Mouse (Mus musculus) stomach, postnatal 0 days (tissue): ENCODE measurements at regions not wholly inside any gene's neighbourhood (a gene's known extent, or its start where the extent isn't known, plus 50 kb on each side); places are given as distances from the start of the nearest gene placed in this dataset.

Experiments
- ATAC-seq: fragments of 200-750 bp; cut with Nextera tagmentation; 2 replicates; pipeline ENCODE4 v1.8.0; 2017; ENCODE audit not compliant: low FRiP score, low TSS enrichment
- DNase-seq: peaks from one replicate; pipeline ENCODE4 v3.0.0-alpha.2; 2016; ENCODE audit warnings: low spot score
- H3K27ac ChIP-seq: fragments of 300-500 bp; sonication (generic); replicated peaks from 2 replicates; pipeline ENCODE4 v1.5.1; 2014; ENCODE audit warnings: mild to moderate bottlenecking, control low read depth
- H3K27me3 ChIP-seq: fragments of 300-500 bp; sonication (generic); 2 replicates; pipeline ENCODE4 v1.6.1; 2014; ENCODE audit warnings: low read length; ENCODE audit not compliant: control insufficient read depth, insufficient read depth
- H3K36me3 ChIP-seq: fragments of 300-500 bp; sonication (generic); 2 replicates; pipeline ENCODE4 v1.6.1; 2014; ENCODE audit warnings: low read length, mixed read lengths; ENCODE audit not compliant: control insufficient read depth, insufficient read depth
- H3K4me1 ChIP-seq: fragments of 300-500 bp; sonication (generic); replicated peaks from 2 replicates; pipeline ENCODE4 v1.6.1; 2014; ENCODE audit warnings: antibody characterized with exemption; ENCODE audit not compliant: control insufficient read depth, insufficient read depth
- H3K4me2 ChIP-seq: fragments of 300-500 bp; sonication (generic); replicated peaks from 2 replicates; pipeline ENCODE4 v1.6.1; 2014; ENCODE audit warnings: low read depth, mild to moderate bottlenecking, control low read depth, moderate library complexity
- H3K4me3 ChIP-seq: fragments of 300-500 bp; sonication (generic); 2 replicates; pipeline ENCODE4 v1.5.1; 2014; ENCODE audit warnings: low read depth, low read length, control low read depth
- H3K9ac ChIP-seq: fragments of 300-500 bp; sonication (generic); 2 replicates; pipeline ENCODE4 v1.6.1; 2014; ENCODE audit warnings: mild to moderate bottlenecking, low read length, control low read depth, mixed read lengths
- H3K9me3 ChIP-seq: fragments of 300-500 bp; sonication (generic); 2 replicates; pipeline ENCODE4 v1.6.1; 2016; ENCODE audit warnings: low read length; ENCODE audit not compliant: control insufficient read depth
- CTCF ChIP-seq: IDR thresholded peaks from 2 replicates; pipeline ENCODE4 v1.5.1; 2016; ENCODE audit warnings: antibody characterized with exemption, low read depth, mild to moderate bottlenecking, moderate library complexity
- EP300 ChIP-seq: optimal IDR thresholded peaks from 2 replicates; pipeline ENCODE3; 2016; ENCODE audit warnings: antibody characterized with exemption
- WGBS: fragments of 180-500 bp; shearing (Covaris S2); extraction: QIAGEN DNeasy Blood & Tissue Kit; methylation state at CpG from one replicate; pipeline ENCODE4 v1.1.7; 2014; 5-methylcytosine and 5-hydroxymethylcytosine counted together

DNA sequence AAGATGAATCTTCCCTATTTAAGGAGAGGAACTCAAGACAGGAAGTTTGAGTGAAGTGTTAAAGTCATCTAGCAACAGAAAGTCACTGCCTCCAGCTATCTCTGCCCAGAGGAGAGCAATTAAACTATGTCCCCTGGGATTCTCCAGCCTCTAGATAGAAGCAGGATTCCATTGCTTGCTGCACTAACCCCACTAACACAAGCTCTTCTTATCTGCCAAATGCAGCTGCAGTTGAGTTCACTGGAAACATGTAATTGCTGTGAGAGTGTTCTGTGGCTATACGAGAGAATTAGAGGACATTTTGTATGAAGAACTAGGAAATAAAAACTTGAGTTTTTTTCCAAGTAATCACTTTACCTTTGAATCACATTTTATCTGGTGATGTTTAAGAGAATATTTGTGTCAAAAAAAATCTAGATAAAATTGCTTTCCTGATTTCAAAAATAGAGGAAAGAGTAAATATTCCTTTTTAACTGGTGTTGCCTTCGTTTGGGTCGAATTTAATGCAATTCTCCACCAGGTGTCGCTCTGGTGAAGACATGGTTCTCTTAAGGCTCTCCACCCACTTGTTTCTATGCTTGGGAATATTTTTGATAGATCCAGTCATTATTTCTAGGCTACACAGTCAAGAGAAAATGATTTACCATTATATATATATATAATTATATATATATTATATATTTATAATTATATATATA, 121.1 kb upstream of the Bmp2 start:
- TF ChIP-seq CTCF, result peak; percentile 75
- TF ChIP-seq EP300, result no peak
- no peaks in the 10 kb centered on the region for H3K4me1 ChIP-seq
- H3K9ac ChIP-seq, result no peak overlapping the region
- no peak overlapping the region for H3K4me3 ChIP-seq
- DNase-seq (peak; percentile 59), ATAC-seq (no peak)
- H3K4me2 ChIP-seq, result no peak overlapping the region
- H3K27me3 ChIP-seq, result no peaks in the 10 kb centered on the region
- H3K27ac ChIP-seq, result no peak overlapping the region
- H3K36me3 ChIP-seq, result no peaks in the 10 kb centered on the region
- H3K9me3 ChIP-seq, result no peaks in the 10 kb centered on the region
- WGBS, result 45% methylated on average over 4 of the region's 4 CpGs

DNA sequence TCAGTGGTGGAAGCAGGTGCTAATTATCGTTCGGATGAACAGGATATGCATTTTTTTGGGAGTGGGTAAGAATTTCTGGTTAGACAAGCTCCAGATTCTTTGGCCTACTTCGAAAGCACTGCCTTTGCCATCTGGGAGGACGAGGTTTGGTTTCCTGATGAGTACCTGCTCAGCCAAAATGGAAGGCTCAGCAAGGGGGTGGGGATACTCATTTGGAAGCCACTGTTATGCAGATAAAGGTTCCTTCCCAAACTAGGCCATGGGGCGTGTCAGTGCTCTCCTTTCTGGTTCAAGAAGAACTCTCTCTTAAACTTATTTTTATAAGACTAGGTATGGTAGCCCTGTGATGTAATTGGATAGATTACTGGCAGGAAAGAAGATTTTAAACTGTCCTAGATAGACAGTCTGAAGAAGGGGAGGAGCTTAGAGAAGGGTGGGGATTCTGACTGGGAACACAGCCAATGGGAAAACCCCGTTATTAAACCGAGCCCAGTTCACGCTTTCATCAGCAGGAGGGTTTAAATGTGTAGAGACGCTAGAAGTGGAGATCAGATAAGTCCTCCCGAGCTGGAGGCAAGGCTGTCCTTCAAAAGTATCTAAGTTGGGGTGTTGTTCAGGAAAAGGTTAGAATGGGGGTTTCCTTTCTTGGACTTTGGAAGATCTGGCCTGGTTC, 119.7 kb upstream of the Bmp2 start:
- DNase-seq (no peak), ATAC-seq (peak; percentile 29; the same call in 1 of the 2 replicates)
- no peak overlapping the region for H3K4me2 ChIP-seq
- no peak overlapping the region for H3K9ac ChIP-seq
- H3K27me3 ChIP-seq, result no peaks in the 10 kb centered on the region
- H3K9me3 ChIP-seq, result no peaks in the 10 kb centered on the region
- no peak overlapping the region for H3K27ac ChIP-seq
- no peak overlapping the region for H3K4me3 ChIP-seq
- WGBS, result 64% methylated on average over 10 of the region's 10 CpGs
- no peaks in the 10 kb centered on the region for H3K4me1 ChIP-seq
- no peak for TF ChIP-seq CTCF
- TF ChIP-seq EP300, result no peak
- H3K36me3 ChIP-seq, result no peaks in the 10 kb centered on the region

DNA sequence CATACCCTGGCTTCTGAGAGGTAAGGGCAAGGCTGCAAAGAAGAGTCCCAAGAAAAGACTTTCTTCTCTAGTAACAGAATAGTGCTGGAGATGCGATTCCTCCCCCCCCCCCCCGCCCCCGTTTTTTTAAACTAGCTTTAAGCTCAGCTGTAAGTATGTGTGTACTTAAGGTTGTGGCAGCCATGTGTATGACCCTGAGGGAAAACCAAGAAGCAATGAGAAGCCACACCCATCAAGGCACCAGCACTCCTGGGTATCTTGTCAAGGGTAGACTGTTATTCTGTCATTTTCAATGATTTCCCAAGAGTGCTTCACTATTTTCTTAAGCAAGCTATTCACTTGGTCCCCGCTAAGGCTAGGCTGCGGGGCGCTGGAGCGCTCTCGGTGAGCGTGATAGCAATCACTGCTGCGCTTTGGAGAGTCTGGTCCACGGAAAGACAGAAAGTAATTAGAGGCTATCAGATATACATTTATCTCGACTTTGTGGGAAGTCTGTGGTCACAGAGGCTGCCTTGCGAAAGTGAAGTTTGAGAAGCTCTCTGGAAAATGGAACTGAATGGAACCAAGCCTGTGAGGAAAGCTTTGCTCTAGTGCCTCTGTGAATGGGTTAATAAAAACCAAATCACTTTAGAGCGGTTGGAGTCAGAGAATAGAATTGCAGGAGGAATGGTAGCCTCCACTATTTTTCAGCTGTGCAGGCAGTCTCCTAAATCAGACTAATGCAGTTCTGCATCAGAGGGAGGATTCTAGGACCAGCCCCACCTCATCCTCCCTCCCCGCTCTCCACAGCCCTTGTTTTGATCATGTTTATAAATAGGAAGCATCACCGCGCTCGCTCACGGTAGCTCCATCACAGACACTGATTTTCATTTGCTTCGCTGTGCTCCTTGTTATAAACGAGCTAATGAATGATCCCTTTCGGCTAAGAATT, 114.8 kb upstream of the Bmp2 start:
- no peak overlapping the region for H3K9ac ChIP-seq
- H3K4me2 ChIP-seq, result 0 out of 2 replicates have a peak overlapping the region, but pooled peaks have one; percentile 15
- H3K27me3 ChIP-seq, result no peaks in the 10 kb centered on the region
- no peak overlapping the region for H3K4me3 ChIP-seq
- 59% methylated on average over 22 of the region's 22 CpGs for WGBS
- no peak overlapping the region for H3K27ac ChIP-seq
- DNase-seq, result no peak
- H3K9me3 ChIP-seq, result no peaks in the 10 kb centered on the region
- no peaks in the 10 kb centered on the region for H3K36me3 ChIP-seq
- no peaks in the 10 kb centered on the region for H3K4me1 ChIP-seq
- TF ChIP-seq CTCF (no peak), EP300 (no peak)
- ATAC-seq, result no peak

DNA sequence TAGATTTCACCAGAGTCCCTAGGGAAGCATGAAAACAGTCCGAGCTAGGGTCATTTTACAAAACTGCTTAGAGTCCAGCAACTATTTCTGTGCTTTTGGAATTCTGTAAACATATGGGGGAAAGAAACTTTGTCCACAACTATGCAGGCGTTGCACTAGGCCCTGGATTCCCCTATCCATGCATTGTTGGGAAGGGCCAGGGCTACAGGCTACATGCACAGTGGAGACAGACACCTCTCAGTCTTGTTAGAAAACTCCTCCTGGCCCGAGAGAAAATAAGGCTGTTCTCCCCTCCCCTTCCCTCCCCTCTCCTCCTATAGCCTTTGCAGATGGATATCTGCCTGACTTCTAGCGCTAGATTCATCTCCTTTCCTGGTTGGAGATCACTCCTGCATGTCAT, 113.9 kb upstream of the Bmp2 start:
- H3K4me3 ChIP-seq, result no peak overlapping the region
- no peak for DNase-seq
- TF ChIP-seq EP300 (no peak), CTCF (no peak)
- H3K27ac ChIP-seq, result no peak overlapping the region
- WGBS, result 68% methylated on average over 4 of the region's 4 CpGs
- ATAC-seq, result no peak
- no peaks in the 10 kb centered on the region for H3K9me3 ChIP-seq
- H3K27me3 ChIP-seq, result no peaks in the 10 kb centered on the region
- H3K36me3 ChIP-seq, result no peaks in the 10 kb centered on the region
- no peaks in the 10 kb centered on the region for H3K4me1 ChIP-seq
- H3K9ac ChIP-seq, result no peak overlapping the region
- no peak overlapping the region for H3K4me2 ChIP-seq

DNA sequence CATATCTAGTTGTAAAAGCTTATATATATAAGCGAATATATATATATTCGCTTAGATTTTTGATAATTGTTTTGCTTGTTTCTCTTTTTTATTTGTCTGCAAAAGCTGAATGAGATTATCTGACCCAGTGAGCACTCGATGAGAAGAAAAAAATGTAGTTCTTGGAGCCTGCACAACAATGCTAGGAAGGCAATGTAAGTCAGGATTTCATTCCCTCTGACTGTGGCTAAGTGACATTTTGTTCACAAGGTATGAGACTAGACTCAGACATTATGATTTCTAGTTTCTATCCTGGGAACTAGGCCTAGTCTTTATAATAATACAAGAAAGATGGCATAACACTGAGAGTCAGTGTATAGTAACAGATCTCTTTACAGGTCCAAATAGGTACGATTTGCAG, 108.9 kb upstream of the Bmp2 start:
- H3K27ac ChIP-seq, result no peak overlapping the region
- no peaks in the 10 kb centered on the region for H3K36me3 ChIP-seq
- no peaks in the 10 kb centered on the region for H3K9me3 ChIP-seq
- 84% methylated on average over 4 of the region's 4 CpGs for WGBS
- H3K4me1 ChIP-seq, result no peaks in the 10 kb centered on the region
- no peak overlapping the region for H3K4me3 ChIP-seq
- H3K9ac ChIP-seq, result no peak overlapping the region
- ATAC-seq (no peak), DNase-seq (no peak)
- H3K4me2 ChIP-seq, result no peak overlapping the region
- no peak for TF ChIP-seq CTCF
- no peak for TF ChIP-seq EP300
- H3K27me3 ChIP-seq, result no peaks in the 10 kb centered on the region
